Mouse (Mus musculus): ENCODE measurements at regions not wholly inside any gene's neighbourhood (a gene's known extent, or its start where the extent isn't known, plus 50 kb on each side); places are given as distances from the start of the nearest gene placed in this dataset.
A peak's percentile ranks its signal among the peaks of the same experiment; 100 is the strongest.

DNA sequence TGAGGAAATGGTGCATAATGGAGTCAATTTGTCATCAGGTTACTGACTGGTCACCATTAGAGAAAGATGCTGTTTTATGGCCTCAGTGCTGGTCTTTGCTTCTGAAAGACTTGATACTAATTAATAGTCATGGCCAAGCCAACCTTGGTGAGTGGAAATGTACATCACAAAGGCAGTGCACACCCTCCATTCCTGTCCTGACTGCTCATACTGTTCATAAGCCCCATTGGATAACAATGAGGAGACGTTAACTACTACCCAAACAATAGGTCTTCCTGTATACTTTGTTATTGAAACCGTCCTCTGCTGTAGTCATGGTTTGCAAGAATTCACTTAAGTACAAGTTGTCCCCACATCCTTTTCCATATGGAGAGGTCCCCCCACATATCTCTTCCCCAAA lies 605.8 kb upstream of the Slc35b3 start:
- no peaks in the 10 kb centered on the region for H3K36me3 ChIP-seq (ENCODE audit: control insufficient read depth, insufficient read depth, low read length)
- no peak for DNase-seq
- intact Hi-C loops (cut with DNase I), result no loop called here
- no peaks in the 10 kb centered on the region for H3K27me3 ChIP-seq (ENCODE audit: control insufficient read depth, insufficient read depth, low read length)
- no peak overlapping the region for H3K9ac ChIP-seq (ENCODE audit: low read depth, low read length)
- H3K27ac ChIP-seq, result no peak overlapping the region
- no peak overlapping the region for H3K4me3 ChIP-seq
- no peaks in the 10 kb centered on the region for H3K79me2 ChIP-seq (replicated peaks; ENCODE audit: control insufficient read depth, insufficient read depth, low read length)
- TF ChIP-seq CTCF (IDR thresholded peaks at IDR 0.05), result no peak
- TF ChIP-seq POLR2A (IDR thresholded peaks at IDR 0.05; ENCODE audit: insufficient read depth, low read depth, low read length), result no peak
- TF ChIP-seq EP300 (IDR thresholded peaks at IDR 0.05; ENCODE audit: insufficient read depth, low read depth, low read length), result no peak
- H3K4me1 ChIP-seq (ENCODE audit: control insufficient read depth, insufficient read depth, low read length), result no peaks in the 10 kb centered on the region
- 52% methylated on average over 2 of the region's 2 CpGs for WGBS

- WGBS, result 57% methylated on average over 14 of the region's 14 CpGs
Observed at GRCm38 (mm10) chr13:39537724-39538440, 577.2 kb upstream of the Slc35b3 start.

GRCm38 (mm10) chr13:39526469-39526868 lies 565.8 kb upstream of the Slc35b3 start:
- Histone ChIP-seq H3K79me2 (replicated peaks; ENCODE audit: control insufficient read depth, insufficient read depth, low read length) (no peaks in the 10 kb centered on the region), H3K27ac (no peak overlapping the region), H3K4me1 (ENCODE audit: control insufficient read depth, insufficient read depth, low read length) (no peaks in the 10 kb centered on the region), H3K9ac (ENCODE audit: low read depth, low read length) (no peak overlapping the region), H3K27me3 (ENCODE audit: control insufficient read depth, insufficient read depth, low read length) (no peaks in the 10 kb centered on the region), H3K36me3 (ENCODE audit: control insufficient read depth, insufficient read depth, low read length) (no peaks in the 10 kb centered on the region), H3K4me3 (no peak overlapping the region)
- intact Hi-C loops (cut with DNase I), result no loop called here
- DNase-seq, result no peak
- TF ChIP-seq POLR2A (IDR thresholded peaks at IDR 0.05; ENCODE audit: insufficient read depth, low read depth, low read length) (no peak), CTCF (IDR thresholded peaks at IDR 0.05) (peak; percentile 28), EP300 (IDR thresholded peaks at IDR 0.05; ENCODE audit: insufficient read depth, low read depth, low read length) (no peak)
- WGBS, result 85% methylated on average over 1 of the region's 1 CpGs

More at GRCm38 (mm10) chr13:39537724-39538440, 577.2 kb upstream of the Slc35b3 start:
- Histone ChIP-seq H3K27me3 (ENCODE audit: control insufficient read depth, insufficient read depth, low read length) (no peaks in the 10 kb centered on the region), H3K79me2 (replicated peaks; ENCODE audit: control insufficient read depth, insufficient read depth, low read length) (no peaks in the 10 kb centered on the region), H3K36me3 (ENCODE audit: control insufficient read depth, insufficient read depth, low read length) (no peaks in the 10 kb centered on the region), H3K4me1 (ENCODE audit: control insufficient read depth, insufficient read depth, low read length) (no peaks in the 10 kb centered on the region), H3K27ac (no peak overlapping the region), H3K9ac (ENCODE audit: low read depth, low read length) (no peak overlapping the region), H3K4me3 (no peak overlapping the region)
- TF ChIP-seq POLR2A (IDR thresholded peaks at IDR 0.05; ENCODE audit: insufficient read depth, low read depth, low read length) (no peak), EP300 (IDR thresholded peaks at IDR 0.05; ENCODE audit: insufficient read depth, low read depth, low read length) (no peak), CTCF (IDR thresholded peaks at IDR 0.05) (no peak)
- intact Hi-C loops (cut with DNase I), result no loop called here
- DNase-seq, result no peak

- Histone ChIP-seq H3K4me1 (ENCODE audit: control insufficient read depth, insufficient read depth, low read length) (no peaks in the 10 kb centered on the region), H3K27me3 (ENCODE audit: control insufficient read depth, insufficient read depth, low read length) (no peaks in the 10 kb centered on the region), H3K36me3 (ENCODE audit: control insufficient read depth, insufficient read depth, low read length) (no peaks in the 10 kb centered on the region), H3K27ac (no peak overlapping the region), H3K79me2 (replicated peaks; ENCODE audit: control insufficient read depth, insufficient read depth, low read length) (no peaks in the 10 kb centered on the region), H3K4me3 (no peak overlapping the region), H3K9ac (ENCODE audit: low read depth, low read length) (no peak overlapping the region)
- intact Hi-C loops (cut with DNase I), result no loop called here
- TF ChIP-seq EP300 (IDR thresholded peaks at IDR 0.05; ENCODE audit: insufficient read depth, low read depth, low read length) (no peak), POLR2A (IDR thresholded peaks at IDR 0.05; ENCODE audit: insufficient read depth, low read depth, low read length) (no peak), CTCF (IDR thresholded peaks at IDR 0.05) (no peak)
- 86% methylated on average over 9 of the region's 9 CpGs for WGBS
- no peak for DNase-seq
Observed at GRCm38 (mm10) chr13:39523856-39524301, 563.2 kb upstream of the Slc35b3 start.

- 75% methylated on average over 5 of the region's 5 CpGs for WGBS
- no peak for TF ChIP-seq POLR2A (IDR thresholded peaks at IDR 0.05; ENCODE audit: insufficient read depth, low read depth, low read length)
- TF ChIP-seq CTCF (IDR thresholded peaks at IDR 0.05), result no peak
- no peak for TF ChIP-seq EP300 (IDR thresholded peaks at IDR 0.05; ENCODE audit: insufficient read depth, low read depth, low read length)
- Histone ChIP-seq H3K4me1 (ENCODE audit: control insufficient read depth, insufficient read depth, low read length) (no peaks in the 10 kb centered on the region), H3K4me3 (no peak overlapping the region), H3K36me3 (ENCODE audit: control insufficient read depth, insufficient read depth, low read length) (no peaks in the 10 kb centered on the region), H3K9ac (ENCODE audit: low read depth, low read length) (no peak overlapping the region), H3K27me3 (ENCODE audit: control insufficient read depth, insufficient read depth, low read length) (no peaks in the 10 kb centered on the region), H3K79me2 (replicated peaks; ENCODE audit: control insufficient read depth, insufficient read depth, low read length) (no peaks in the 10 kb centered on the region), H3K27ac (no peak overlapping the region)
- intact Hi-C loops (cut with DNase I), result no loop called here
- no peak for DNase-seq
Observed at GRCm38 (mm10) chr13:39523246-39523850, 562.7 kb upstream of the Slc35b3 start.

- DNase-seq, result no peak
- H3K9ac ChIP-seq (ENCODE audit: low read depth, low read length), result no peak overlapping the region
- intact Hi-C loops (cut with DNase I), result no loop called here
- 90% methylated on average over 9 of the region's 9 CpGs for WGBS
- no peak for TF ChIP-seq CTCF (IDR thresholded peaks at IDR 0.05)
- no peak for TF ChIP-seq EP300 (IDR thresholded peaks at IDR 0.05; ENCODE audit: insufficient read depth, low read depth, low read length)
- no peak for TF ChIP-seq POLR2A (IDR thresholded peaks at IDR 0.05; ENCODE audit: insufficient read depth, low read depth, low read length)
- no peak overlapping the region for H3K4me3 ChIP-seq
- no peaks in the 10 kb centered on the region for H3K36me3 ChIP-seq (ENCODE audit: control insufficient read depth, insufficient read depth, low read length)
- no peaks in the 10 kb centered on the region for H3K79me2 ChIP-seq (replicated peaks; ENCODE audit: control insufficient read depth, insufficient read depth, low read length)
- H3K27me3 ChIP-seq (ENCODE audit: control insufficient read depth, insufficient read depth, low read length), result no peaks in the 10 kb centered on the region
- no peaks in the 10 kb centered on the region for H3K4me1 ChIP-seq (ENCODE audit: control insufficient read depth, insufficient read depth, low read length)
- no peak overlapping the region for H3K27ac ChIP-seq
Observed at GRCm38 (mm10) chr13:39520846-39521245, 560.2 kb upstream of the Slc35b3 start.
